26 mouse cellular contexts compared by ENCODE assay signal in the genomic region with DNA sequence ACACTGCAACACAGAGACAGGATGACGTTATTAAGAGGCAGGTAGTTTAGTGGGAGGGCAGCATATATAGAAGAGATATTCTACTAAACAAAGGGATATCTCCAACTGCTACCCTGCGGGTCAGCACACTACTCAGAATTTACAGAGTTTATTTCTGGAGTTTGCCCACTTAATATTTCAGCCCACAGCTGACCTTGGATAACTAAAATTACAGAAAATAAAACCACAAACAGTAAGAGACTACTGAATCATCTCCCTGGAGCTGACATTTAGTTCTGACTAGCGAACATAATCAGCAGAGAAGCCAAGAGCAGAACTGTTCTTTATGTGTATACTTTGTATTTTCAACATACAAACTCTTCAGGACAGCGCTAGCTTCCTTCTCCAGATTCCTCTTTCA.
"Had no signal": no experiment of that assay in that cellular context is flagged by ENCODE, and none has a peak within 500 bp of the region (broad histone marks: within the 10 kb centered on the region; RNA-seq: fewer than 3 reads in every experiment).

No protein-coding gene starts in this region.

- H3K4me2 ChIP-seq: heart, embryonic 12.5 days; hindbrain, embryonic 13.5 days; intestine, embryonic 15.5 days; limb, embryonic 12.5 days; liver, embryonic 11.5 days; liver, embryonic 13.5 days; liver, embryonic 15.5 days had no signal

- DNase-seq: gastrocnemius, adult 2 months; gastrocnemius, postnatal 10 days; gastrocnemius, postnatal 25 days; heart, adult 18-20 months; heart, postnatal 10 days; heart, postnatal 4 days; kidney, adult 18-20 months; kidney, adult 8-10 months; kidney, postnatal 10 days; kidney, postnatal 25 days; kidney, postnatal 4 days; liver; liver, embryonic 13.5 days had no signal

- H3K36me3 ChIP-seq: heart, embryonic 12.5 days; hindbrain, embryonic 13.5 days; intestine, embryonic 15.5 days; liver, embryonic 13.5 days; liver, embryonic 15.5 days had no signal

- H3K4me3 ChIP-seq: gastrocnemius, adult 2 months; heart, embryonic 10.5 days; heart, embryonic 12.5 days; hindbrain, embryonic 10.5 days; hindbrain, embryonic 13.5 days; intestine, embryonic 15.5 days; layer of hippocampus, adult 2 months; limb, embryonic 10.5 days; limb, embryonic 12.5 days; liver, embryonic 13.5 days; liver, embryonic 15.5 days had no signal

- H3K9me3 ChIP-seq: heart, embryonic 10.5 days; heart, embryonic 12.5 days; hindbrain, embryonic 10.5 days; hindbrain, embryonic 13.5 days; intestine, embryonic 15.5 days; limb, embryonic 10.5 days; limb, embryonic 12.5 days; liver, embryonic 13.5 days; liver, embryonic 15.5 days had no signal

- H3K27me3 ChIP-seq: heart, embryonic 12.5 days; hindbrain, embryonic 13.5 days; intestine, embryonic 15.5 days; limb, embryonic 12.5 days; liver, embryonic 13.5 days; liver, embryonic 15.5 days had no signal

- ATAC-seq: hindbrain, embryonic 16.5 days; inflammation-experienced regulatory T-cells, adult 6 months; intestine, embryonic 15.5 days; intestine, postnatal 0 days had no signal

- H3K27ac ChIP-seq: gastrocnemius, adult 2 months; heart, embryonic 10.5 days; hindbrain, embryonic 10.5 days; hindbrain, embryonic 13.5 days; intestine, embryonic 15.5 days; layer of hippocampus, adult 2 months; limb, embryonic 10.5 days; limb, embryonic 12.5 days; liver, embryonic 13.5 days; liver, embryonic 15.5 days had no signal

- H3K9ac ChIP-seq: heart, embryonic 12.5 days; hindbrain, embryonic 13.5 days; intestine, embryonic 15.5 days; limb, embryonic 12.5 days; liver, embryonic 13.5 days; liver, embryonic 15.5 days had no signal

- H3K4me1 ChIP-seq: limb, embryonic 10.5 days; liver, embryonic 13.5 days; liver, embryonic 15.5 days had no signal
